Mouse (Mus musculus) A20 (cell line): Measurements from ENCODE around the gene Pfpl.

Experiments
- DNase-seq: peaks from one replicate; pipeline ENCODE4 v3.0.0-alpha.2; 2011; ENCODE audit warnings: low read depth, low spot score

Pfpl gene

DNA sequence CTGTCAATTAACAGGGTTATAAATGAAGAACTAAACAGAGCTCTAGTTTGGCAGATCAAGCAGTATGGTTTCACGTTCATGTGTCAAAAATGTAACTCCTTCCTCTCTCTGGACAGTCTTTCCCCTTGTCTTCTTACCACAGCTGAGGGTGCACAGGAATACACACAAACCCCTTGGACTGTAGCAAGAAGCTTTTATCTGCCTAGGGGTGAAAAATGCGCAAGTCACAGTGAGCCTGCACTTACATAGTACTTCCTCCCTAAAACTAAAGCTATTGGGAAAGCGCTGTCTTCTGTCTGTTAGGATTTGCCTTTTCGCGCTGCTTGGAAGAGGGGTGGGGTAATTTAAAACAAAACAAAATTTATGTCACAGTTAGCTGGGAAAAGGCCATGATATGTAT is 36.4 kb downstream of the Pfpl start:
- DNase-seq, result peak; percentile 48

DNA sequence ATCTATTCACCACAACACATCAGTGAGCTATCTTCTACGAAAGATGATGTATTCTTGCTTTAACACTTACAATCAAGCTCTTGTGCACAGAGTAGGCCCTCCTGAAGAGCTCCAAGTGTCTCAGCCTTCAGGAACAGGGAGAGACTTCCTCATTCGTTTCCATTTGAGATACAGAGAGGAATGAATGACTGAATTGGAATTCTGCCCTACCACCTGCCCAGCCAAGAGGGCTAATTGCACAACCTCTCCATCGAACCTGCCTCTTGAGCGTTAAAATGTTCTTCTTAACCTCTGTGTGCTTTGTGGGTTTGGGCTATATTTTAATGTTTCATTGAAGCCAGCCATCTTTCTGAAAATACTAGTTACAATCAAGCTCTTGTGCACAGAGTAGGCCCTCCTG is 37.0 kb downstream of the Pfpl start:
- DNase-seq, result peak; percentile 33

DNA sequence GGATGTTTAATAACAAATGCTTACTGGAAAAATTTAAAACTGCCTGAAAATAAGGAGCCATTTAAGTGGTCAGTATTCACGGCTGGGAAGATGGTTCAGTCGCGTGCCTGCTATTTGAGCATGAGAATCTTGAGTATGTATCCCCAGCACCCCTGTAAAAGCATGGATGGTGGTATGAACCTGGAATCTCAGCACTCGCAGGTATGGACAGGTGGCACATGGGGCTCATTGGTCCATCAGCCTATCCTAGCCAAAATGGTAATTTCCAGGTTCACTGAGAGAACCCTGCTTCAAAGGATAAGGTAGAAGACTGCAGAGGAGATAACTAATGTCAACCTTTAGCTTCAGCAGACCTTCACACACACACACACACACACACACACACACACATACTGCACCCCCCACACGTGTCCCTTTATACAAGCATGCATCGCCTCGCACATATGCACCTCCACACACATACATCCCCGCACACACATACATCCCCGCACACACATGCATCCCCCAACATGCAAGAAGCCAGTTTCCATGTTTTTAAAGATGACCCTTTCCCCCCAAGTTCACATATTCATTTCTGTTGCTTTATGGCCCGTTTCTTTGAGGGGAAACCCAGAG is 37.9 kb downstream of the Pfpl start:
- no peak for DNase-seq

DNA sequence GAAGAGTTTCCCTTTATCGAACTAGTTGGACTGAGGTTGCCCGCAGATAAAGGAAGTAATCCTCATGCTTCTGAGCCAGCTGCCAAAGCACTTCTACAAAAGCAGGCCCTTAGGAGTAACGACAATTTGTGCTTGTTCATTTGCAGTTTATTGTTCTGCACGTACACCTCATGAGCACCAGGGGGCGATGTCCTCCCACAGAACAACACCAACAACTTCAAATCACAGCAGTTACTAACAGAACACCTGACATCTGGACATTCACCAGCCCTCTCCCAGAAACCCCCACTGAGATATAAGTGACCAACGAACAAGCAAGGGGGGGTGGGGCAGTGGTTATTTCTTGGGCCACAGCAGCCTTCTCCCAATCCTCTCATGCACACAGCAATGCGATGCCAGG is 38.5 kb downstream of the Pfpl start:
- DNase-seq, result peak; percentile 89

DNA sequence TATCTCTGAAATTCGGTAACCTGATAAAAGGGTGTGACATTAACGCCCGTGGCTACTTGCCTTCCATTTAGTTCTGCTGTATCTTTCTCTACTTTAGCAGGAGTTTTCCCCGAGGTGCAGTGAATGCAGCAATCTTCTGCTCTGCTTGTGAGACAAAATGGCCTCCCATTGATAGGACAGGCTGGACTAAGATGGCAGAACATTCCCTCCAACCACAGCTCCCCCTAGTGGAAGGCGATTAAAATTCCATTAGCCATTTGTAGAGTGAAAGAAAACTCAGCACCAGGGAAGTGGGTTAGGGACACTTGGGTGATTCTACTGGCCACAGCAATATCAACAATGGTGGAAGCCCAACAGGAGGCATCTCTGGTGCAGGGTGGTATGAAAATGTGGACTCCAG is 39.7 kb downstream of the Pfpl start:
- peak; percentile 61 for DNase-seq

DNA sequence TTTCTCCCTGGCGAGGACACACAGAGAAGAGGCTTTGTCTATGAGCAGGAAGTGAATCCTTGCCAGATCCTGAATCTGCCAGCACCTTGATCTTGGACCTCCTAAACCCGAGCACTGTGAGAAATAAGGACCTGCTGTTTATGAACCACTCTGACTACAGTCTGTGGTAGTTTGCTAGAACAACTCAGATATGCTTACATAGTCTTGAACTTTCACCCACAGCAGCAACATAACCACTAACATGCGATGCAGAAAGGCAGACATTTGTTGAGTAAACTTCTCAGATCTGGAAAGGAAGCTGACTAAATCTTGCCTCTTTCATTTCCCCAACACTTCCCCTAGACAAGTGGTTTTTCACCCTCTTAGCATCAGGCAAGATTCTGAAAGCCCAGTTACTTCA is 44.2 kb downstream of the Pfpl start:
- DNase-seq, result peak; percentile 30

DNA sequence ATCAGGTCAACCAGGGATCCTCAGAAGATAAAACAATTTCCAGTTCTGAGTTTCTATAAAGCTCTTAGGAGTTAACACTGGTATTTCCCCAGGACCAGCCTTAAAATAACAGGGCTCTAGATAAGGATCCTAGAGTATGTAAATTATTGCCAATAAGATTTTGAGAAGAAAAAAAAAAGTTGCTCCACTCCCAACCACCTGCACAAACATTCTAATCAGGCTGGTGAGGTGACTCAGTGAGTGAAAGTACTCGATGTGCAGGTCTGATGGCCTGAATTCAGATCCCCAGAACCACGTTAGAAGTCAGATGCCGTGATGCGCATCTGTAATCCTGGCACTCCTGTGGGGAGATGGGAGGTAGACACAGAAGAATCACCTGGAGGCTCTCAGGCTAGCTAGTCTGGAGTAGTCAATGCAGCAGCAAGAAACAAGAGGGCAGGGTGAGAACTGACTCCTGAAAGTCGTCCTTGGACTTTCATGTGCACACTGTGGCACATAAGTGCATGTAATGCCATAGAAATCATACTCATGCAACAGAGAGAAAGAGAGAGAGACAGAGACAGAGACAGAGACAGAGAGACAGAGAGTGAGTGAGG is 44.8 kb downstream of the Pfpl start:
- DNase-seq, result no peak

DNA sequence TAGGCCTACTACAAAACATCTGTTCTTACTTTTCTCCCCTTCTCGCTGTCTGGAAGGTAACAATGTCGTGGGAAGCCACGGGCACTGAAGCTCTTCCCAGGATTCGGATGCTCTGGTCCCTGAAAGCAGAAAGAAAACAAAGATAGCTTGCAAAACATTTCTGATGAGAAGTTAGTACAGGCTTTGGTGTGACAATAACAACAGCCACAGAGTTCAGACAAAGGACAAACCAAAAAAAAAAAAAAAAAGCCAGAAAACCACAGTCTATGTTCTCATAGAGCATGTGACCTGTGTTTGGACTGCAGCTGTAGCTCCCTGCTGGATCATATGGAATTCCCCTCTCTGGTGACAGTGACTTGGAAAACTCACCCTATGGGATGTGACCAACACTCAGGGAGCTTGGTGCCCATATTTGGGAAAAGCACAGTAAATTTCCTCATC is 45.5 kb downstream of the Pfpl start:
- no peak for DNase-seq

DNA sequence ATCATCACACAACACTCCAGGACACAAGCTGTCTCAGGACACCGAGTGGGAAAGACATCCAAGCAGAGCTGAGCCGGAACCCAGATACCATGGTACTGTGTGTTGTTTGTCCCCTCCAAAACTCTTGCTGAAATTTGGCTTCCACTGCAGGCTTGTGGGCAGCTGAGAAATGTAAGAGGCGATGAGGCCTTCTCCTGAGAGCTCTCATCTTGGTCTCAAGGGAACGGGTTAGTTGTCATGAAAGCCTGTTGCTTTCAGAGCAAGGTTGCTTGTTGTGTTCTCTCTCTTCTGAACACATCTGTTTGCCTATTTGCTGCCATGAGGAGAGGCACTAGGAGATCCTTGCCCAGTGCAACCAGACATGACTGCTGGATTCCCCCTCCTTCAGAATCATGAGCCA is 46.2 kb downstream of the Pfpl start:
- DNase-seq, result no peak

DNA sequence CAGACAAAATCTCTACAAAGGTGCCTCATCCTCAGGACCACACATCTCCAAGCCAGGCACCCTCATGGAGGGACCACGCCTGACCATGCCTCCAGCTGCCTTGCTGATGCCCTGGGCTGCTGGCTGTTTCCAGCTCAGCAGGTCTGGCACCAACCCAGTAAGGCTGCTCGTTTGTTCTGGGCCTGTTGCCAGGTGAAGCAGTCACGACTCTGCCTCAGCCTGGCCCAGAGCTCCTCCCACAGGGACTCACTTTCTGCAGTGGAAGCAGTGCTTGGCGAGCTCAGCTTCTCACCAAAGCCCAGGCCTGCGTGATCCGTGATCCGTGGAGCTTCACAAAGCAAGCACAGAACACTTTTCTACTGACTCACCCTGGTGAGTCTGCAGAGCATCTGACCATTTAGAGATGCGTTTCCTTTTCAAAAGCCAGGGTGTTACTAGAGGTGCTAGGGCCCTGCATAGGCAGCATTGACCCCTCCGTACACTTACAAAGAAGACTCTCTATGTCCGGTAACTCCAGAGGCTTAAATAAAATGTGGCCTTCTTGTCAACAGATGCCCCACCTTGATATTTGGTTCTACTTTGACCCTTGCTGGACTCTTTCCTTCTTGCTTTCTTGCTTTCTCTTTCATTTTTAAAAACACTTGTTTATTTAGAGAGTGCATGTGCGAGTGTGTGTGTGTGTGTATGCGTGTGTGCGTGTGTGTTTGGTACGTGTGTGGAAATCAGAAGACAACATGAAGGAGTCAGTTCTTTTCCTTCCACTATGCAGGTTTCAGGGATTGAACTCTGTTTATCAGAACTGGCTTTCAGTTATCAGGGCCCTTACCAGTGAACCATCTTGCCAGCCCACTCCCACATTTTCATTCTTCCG is 47.9 kb downstream of the Pfpl start:
- peak; percentile 51 for DNase-seq

DNA sequence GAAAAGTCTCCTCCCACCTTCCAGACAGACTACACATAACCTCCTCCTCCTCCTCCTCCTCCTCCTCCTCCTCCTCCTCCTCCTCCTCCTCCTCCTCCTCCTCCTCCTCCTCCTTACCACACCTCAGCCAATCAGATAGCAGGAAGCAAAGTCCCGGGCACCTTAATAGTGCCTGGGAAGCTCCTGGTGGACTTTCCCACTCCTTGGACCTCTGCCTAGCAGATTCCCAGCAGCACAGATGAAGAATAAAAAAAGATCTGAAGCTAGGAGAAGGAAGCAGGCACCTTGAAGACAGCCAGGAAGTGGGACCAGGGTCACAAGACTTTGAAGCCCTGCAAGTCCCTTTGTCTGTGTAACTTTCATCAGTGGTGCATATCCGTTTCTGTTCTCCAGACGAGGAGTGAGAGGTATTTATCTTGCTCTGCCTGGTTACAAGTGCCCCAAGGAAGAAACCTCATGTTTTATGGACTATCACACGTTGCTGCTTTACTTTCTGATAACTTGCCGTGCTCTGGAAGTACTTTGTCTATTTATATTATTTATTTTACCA is 49.1 kb downstream of the Pfpl start:
- DNase-seq, result no peak

DNA sequence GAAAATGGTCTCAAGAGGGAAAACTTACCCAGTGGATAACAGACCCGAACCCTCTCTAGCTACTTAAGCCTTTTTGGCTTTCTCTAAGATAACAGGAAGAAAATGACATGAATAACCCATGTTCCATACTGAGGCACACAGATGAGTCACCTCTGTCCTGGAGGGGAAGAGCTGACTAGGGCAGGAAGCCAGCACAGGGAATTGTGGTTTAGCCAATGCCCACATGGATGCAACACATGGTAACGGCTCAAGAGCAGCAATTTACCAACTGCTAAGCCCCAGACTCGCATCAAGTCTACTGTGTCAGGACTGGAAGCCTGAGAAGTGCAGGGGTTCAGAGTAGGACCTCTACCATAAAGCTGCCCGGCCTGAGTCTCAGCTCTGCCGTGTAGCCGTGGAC is 50.7 kb downstream of the Pfpl start:
- DNase-seq, result no peak
